Comparison of ENCODE assay signal across 20 mouse cellular contexts in the genomic region with DNA sequence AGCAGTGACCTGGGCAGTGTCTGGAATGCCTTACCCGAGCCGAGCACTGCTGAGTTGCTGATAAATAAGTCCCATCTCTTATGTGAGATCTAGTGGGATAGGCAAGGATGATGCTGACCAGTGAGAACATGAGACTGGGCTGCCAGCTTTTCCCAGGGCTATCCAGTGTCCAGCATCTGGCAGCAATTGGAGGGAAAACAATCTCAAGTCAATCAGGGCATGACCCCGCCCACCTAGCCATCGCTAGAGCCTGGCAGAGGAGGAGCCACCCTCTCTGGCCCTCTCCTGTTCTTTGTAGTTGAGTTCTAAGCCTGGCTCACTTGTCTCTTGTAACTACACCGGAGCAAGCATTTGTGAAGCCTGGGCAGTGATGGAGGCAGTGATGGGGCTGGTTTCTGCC. TPM values are rescaled to one million over a fixed set of nuclear protein-coding genes. Genes with fewer than 3 reads are reported as not detected.
A peak's percentile ranks its signal among the peaks of the same experiment; 100 is the strongest.
DNase-seq lines count a peak whose midpoint lies in the region; ATAC-seq and TF ChIP-seq lines count a peak whose summit lies in the region.
"Had no signal": no experiment of that assay in that cellular context is flagged by ENCODE, and none has a peak within 500 bp of the region (broad histone marks: within the 10 kb centered on the region; RNA-seq: fewer than 3 reads in every experiment).

No protein-coding gene starts in this region.

- no peak overlapping the region for H3K9ac ChIP-seq in midbrain, embryonic 11.5 days (ENCODE audit: low read length)
- no peak overlapping the region for H3K9ac ChIP-seq in midbrain, embryonic 14.5 days (replicated peaks; ENCODE audit: low read length)
- no peak overlapping the region for H3K9ac ChIP-seq in intestine, postnatal 0 days (ENCODE audit: low read depth, low read length)
- H3K9ac ChIP-seq: liver, embryonic 13.5 days; midbrain, embryonic 12.5 days; neural tube, embryonic 12.5 days had no signal

- H3K27ac ChIP-seq in gastrocnemius, adult 2 months: no peak overlapping the region
- H3K27ac ChIP-seq in midbrain, embryonic 11.5 days (ENCODE audit: low read depth, low read length): no peak overlapping the region
- no peak overlapping the region for H3K27ac ChIP-seq in midbrain, embryonic 14.5 days (replicated peaks; ENCODE audit: low read depth, low read length)
- H3K27ac ChIP-seq in intestine, postnatal 0 days (ENCODE audit: low read depth, low read length): no peak overlapping the region
- H3K27ac ChIP-seq: heart, embryonic 10.5 days; liver, embryonic 13.5 days; midbrain, embryonic 12.5 days; neural tube, embryonic 12.5 days; stomach, postnatal 0 days had no signal

- DNase-seq in gastrocnemius, adult 2 months: peak; percentile 47
- DNase-seq in gastrocnemius, postnatal 36 days: no peak
- DNase-seq in midbrain, embryonic 11.5 days (ENCODE audit: low spot score, missing footprints): peak; percentile 89
- DNase-seq in midbrain, embryonic 14.5 days: no peak
- peak; percentile 30 for DNase-seq in gastrocnemius, postnatal 14 days
- DNase-seq in cerebellum, postnatal 14 days: no peak
- no peak for DNase-seq in spleen, postnatal 14 days (ENCODE audit: low spot score in 2 of 2)
- DNase-seq: cerebellum, adult 9-11 months; kidney, adult 11 months; layer of hippocampus, adult 9-11 months; liver, embryonic 13.5 days; lung, postnatal 10 days; spleen, adult 18-20 months; thymus, postnatal 25 days had no signal

- ATAC-seq in midbrain, embryonic 11.5 days (ENCODE audit: low FRiP score): no peak
- ATAC-seq in midbrain, embryonic 14.5 days (ENCODE audit: low FRiP score, low TSS enrichment): no peak
- no peak for ATAC-seq in intestine, postnatal 0 days

- no peaks in the 10 kb centered on the region for H3K27me3 ChIP-seq in midbrain, embryonic 11.5 days (ENCODE audit: control insufficient read depth, insufficient read depth, low read length)
- no peaks in the 10 kb centered on the region for H3K27me3 ChIP-seq in midbrain, embryonic 14.5 days (ENCODE audit: control insufficient read depth, insufficient read depth, low read length)
- no peaks in the 10 kb centered on the region for H3K27me3 ChIP-seq in intestine, postnatal 0 days (replicated peaks; ENCODE audit: control insufficient read depth, insufficient read depth, low read length)
- H3K27me3 ChIP-seq: liver, embryonic 13.5 days; midbrain, embryonic 12.5 days; neural tube, embryonic 12.5 days had no signal

- no peaks in the 10 kb centered on the region for H3K36me3 ChIP-seq in midbrain, embryonic 11.5 days (ENCODE audit: control insufficient read depth, insufficient read depth, low read length)
- no peaks in the 10 kb centered on the region for H3K36me3 ChIP-seq in midbrain, embryonic 14.5 days (ENCODE audit: control insufficient read depth, insufficient read depth, low read length)
- no peaks in the 10 kb centered on the region for H3K36me3 ChIP-seq in intestine, postnatal 0 days (ENCODE audit: control insufficient read depth, insufficient read depth)
- H3K36me3 ChIP-seq: heart, embryonic 10.5 days; liver, embryonic 13.5 days; midbrain, embryonic 12.5 days; neural tube, embryonic 12.5 days had no signal

- intact Hi-C loops in gastrocnemius, adult 2 months (cut with DNase I): no loop called here
- intact Hi-C loops in gastrocnemius, postnatal 36 days (cut with DNase I): no loop called here
- intact Hi-C loops in gastrocnemius, postnatal 14 days (cut with DNase I; ENCODE audit: low total_unique reads): no loop called here

- no peaks in the 10 kb centered on the region for H3K4me1 ChIP-seq in midbrain, embryonic 11.5 days (ENCODE audit: control insufficient read depth, insufficient read depth, low read length)
- no peaks in the 10 kb centered on the region for H3K4me1 ChIP-seq in midbrain, embryonic 14.5 days (ENCODE audit: control insufficient read depth, insufficient read depth, low read length)
- no peaks in the 10 kb centered on the region for H3K4me1 ChIP-seq in intestine, postnatal 0 days (replicated peaks; ENCODE audit: control insufficient read depth, insufficient read depth, low read length)
- H3K4me1 ChIP-seq: liver, embryonic 13.5 days; midbrain, embryonic 12.5 days; neural tube, embryonic 12.5 days had no signal

- WGBS in midbrain, embryonic 11.5 days: 56% methylated on average over 5 of the region's 5 CpGs
- WGBS in midbrain, embryonic 14.5 days: 59% methylated on average over 5 of the region's 5 CpGs
- 51% methylated on average over 5 of the region's 5 CpGs for WGBS in intestine, postnatal 0 days

- no peak overlapping the region for H3K4me3 ChIP-seq in gastrocnemius, adult 2 months
- no peak overlapping the region for H3K4me3 ChIP-seq in midbrain, embryonic 11.5 days (ENCODE audit: low read depth, low read length)
- H3K4me3 ChIP-seq in midbrain, embryonic 14.5 days (replicated peaks; ENCODE audit: low read depth, low read length): no peak overlapping the region
- H3K4me3 ChIP-seq in intestine, postnatal 0 days (ENCODE audit: low read depth, low read length): no peak overlapping the region
- H3K4me3 ChIP-seq: erythroblast, embryonic 14.5 days; heart, embryonic 10.5 days; liver, embryonic 13.5 days; midbrain, embryonic 12.5 days; neural tube, embryonic 12.5 days had no signal

- no peak overlapping the region for H3K4me2 ChIP-seq in midbrain, embryonic 11.5 days
- H3K4me2 ChIP-seq in midbrain, embryonic 14.5 days (ENCODE audit: low read length): no peak overlapping the region
- H3K4me2 ChIP-seq in intestine, postnatal 0 days (replicated peaks; ENCODE audit: low read depth): no peak overlapping the region
- H3K4me2 ChIP-seq: liver, embryonic 13.5 days; midbrain, embryonic 12.5 days; neural tube, embryonic 12.5 days had no signal

- TF ChIP-seq CTCF in gastrocnemius, adult 2 months (IDR thresholded peaks at IDR 0.05): no peak
- TF ChIP-seq CTCF in intestine, postnatal 0 days (IDR thresholded peaks at IDR 0.05; ENCODE audit: low read depth): no peak

- H3K9me3 ChIP-seq in midbrain, embryonic 11.5 days (ENCODE audit: control insufficient read depth, low read length): no peaks in the 10 kb centered on the region
- H3K9me3 ChIP-seq in midbrain, embryonic 14.5 days (ENCODE audit: control insufficient read depth, low read length): no peaks in the 10 kb centered on the region
- H3K9me3 ChIP-seq in intestine, postnatal 0 days (ENCODE audit: control insufficient read depth): no peaks in the 10 kb centered on the region
- H3K9me3 ChIP-seq: heart, embryonic 10.5 days; liver, embryonic 13.5 days; midbrain, embryonic 12.5 days; neural tube, embryonic 12.5 days had no signal

RNA-seq across cellular contexts. Expression of gene Palm2, which starts 56.2 kb away (rescaled TPM):
- total RNA-seq in gastrocnemius, adult 2 months (2021): under 1 TPM; 0.28 to 0.98 TPM
- total RNA-seq in gastrocnemius, postnatal 36 days (2021): 1 to 10 TPM in 1 of 2 experiments, under 1 TPM in 1; 0.26 to 1.6 TPM
- 2.5 and 4.3 TPM in 2 replicates for polyA plus RNA-seq in midbrain, embryonic 11.5 days (2014; fragmentation: Nextera tagmentation; extraction: Ambion mirVana)
- 10.2 and 12.9 TPM in 2 replicates for polyA plus RNA-seq in midbrain, embryonic 14.5 days (2014; fragmentation: Nextera tagmentation; extraction: Ambion mirVana)
- 1 to 10 TPM; 3.8 to 4.6 TPM for total RNA-seq in gastrocnemius, postnatal 14 days (2021)
- 1.1 and 1.5 TPM in 2 replicates for polyA plus RNA-seq in intestine, postnatal 0 days (2015; fragmentation: Nextera tagmentation; extraction: Ambion mirVana)
- polyA plus RNA-seq: erythroblast, embryonic 14.5 days had no signal

Comparison
In these comparisons a context has a peak if more than half of its experiments do, and no peak if none do; other contexts are left out.
1. DNase-seq: peak in gastrocnemius, adult 2 months (single experiment), midbrain, embryonic 11.5 days (single experiment) and gastrocnemius, postnatal 14 days (single experiment); none in gastrocnemius, postnatal 36 days (0 of 2), midbrain, embryonic 14.5 days (single experiment), cerebellum, postnatal 14 days (0 of 2) and spleen, postnatal 14 days (0 of 2).